Mouse (Mus musculus): ENCODE data around the gene S100a13.

The S100a13 gene

DNA sequence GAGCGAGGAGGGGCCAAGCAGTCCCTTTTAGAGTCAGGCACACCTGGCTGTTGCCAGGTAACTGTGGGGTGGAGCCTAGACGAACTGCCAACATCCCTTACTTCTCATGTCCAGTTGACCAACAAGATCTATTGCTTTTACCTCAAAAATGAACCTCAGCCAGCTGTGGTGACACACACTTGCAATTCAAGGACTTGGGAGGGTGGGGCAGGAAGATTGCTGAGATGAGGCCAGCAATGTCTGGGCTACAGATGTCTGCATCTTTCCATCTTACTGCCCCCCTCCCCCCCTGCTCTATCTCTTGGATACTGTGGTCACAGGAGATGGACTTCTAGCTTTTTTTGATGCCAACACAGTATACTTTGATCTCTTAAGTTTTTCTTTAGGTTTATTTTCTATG, 38.0 kb downstream of the S100a13 start:
- DNase-seq (ENCODE audit: low spot score in 2 of 2), result no peak

GRCm38 (mm10) chr3:90555954-90556353, 41.7 kb downstream of the S100a13 start:
- no peak for DNase-seq (ENCODE audit: low spot score in 2 of 2)

DNA sequence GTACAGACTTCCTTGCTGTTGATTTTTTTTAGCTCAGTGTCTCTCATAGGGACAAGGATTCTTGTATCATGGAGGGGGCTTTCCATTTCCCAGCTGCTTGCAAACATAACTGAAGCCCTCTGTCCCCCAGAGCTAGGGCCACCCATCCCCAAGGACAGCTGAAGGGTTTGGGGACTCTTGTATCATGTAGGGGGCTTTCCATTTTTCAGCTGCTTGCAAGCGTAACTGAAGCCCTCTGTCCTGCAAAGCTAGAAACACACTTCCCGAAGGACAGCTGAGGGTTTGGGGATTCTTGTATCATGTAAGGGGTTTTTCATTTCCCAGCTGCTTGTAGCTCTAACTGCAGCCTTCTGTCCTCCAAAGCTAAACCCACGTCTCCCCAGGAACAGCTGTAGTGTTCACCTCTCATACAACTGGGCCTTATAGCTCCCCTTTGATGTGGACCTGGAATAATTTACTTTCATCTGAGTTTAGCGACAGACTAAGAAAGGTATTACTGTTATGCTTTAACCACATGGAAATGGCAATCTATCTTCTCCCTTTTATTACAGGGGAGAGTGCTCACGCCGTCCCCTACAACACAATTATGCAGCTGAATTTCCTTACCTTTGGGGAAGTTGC, 45.9 kb downstream of the S100a13 start, which contains the start of gene S100a3:
Gene S100a3 (plus strand): TSS at position 571 of the 621 bp plus-strand sequence.
- no peak for DNase-seq (ENCODE audit: low spot score in 2 of 2)
